7 mouse cellular contexts compared by ENCODE assay signal in genomic region chr12:117327086-117327485, GRCm38 (mm10).
DNase-seq lines count a peak whose midpoint lies in the region; ATAC-seq and TF ChIP-seq lines count a peak whose summit lies in the region.
"Not testable (repeated sequence)": the region's sequence is repeated elsewhere in the genome, so short reads cannot be mapped to it uniquely, and the experiment has no call there.

No protein-coding gene starts in this region.

- not testable (repeated sequence) for DNase-seq in CH12.LX (ENCODE audit: extremely low read depth); left cerebral cortex, adult 2 months (ENCODE audit: extremely low spot score in 1 of 2, low spot score in 2 of 2); midbrain, embryonic 11.5 days (ENCODE audit: low spot score, missing footprints); neural tube, embryonic 11.5 days (ENCODE audit: low spot score)

- not testable (repeated sequence) for H3K27me3 ChIP-seq in CH12.LX (replicated peaks); forebrain, embryonic 15.5 days; hindbrain, embryonic 16.5 days (replicated peaks; ENCODE audit: control insufficient read depth, insufficient read depth, low read length); midbrain, embryonic 11.5 days (ENCODE audit: control insufficient read depth, insufficient read depth, low read length); neural tube, embryonic 11.5 days (ENCODE audit: control insufficient read depth, insufficient read depth, low read length)

- in situ Hi-C loops in CH12.LX (cut with MboI; ENCODE audit: low pct_ligation_motif_present, low pct_unique_long_range_greater_than_20kb, low sequenced_read_pairs) = not testable (repeated sequence)

- H3K79me2 ChIP-seq in CH12.LX (replicated peaks; ENCODE audit: control insufficient read depth, extremely low read depth, insufficient read depth, poor library complexity, severe bottlenecking) = not testable (repeated sequence)

- peak in 1 of 2 experiments; percentile 24; a peak in 1 of 4 replicates for TF ChIP-seq CTCF in CH12.LX (conservative IDR thresholded peaks at IDR 0.05 in 1 of 2, IDR thresholded peaks at IDR 0.05 in 1 of 2; ENCODE audit: low read depth in 2 of 2, low read length in 2 of 2)
- TF ChIP-seq CTCF in left cerebral cortex, adult 2 months (IDR thresholded peaks at IDR 0.05) = peak; percentile 36

- TF ChIP-seq POLR2A in CH12.LX (IDR thresholded peaks at IDR 0.05; ENCODE audit: low read depth, low read length) = not testable (repeated sequence)

- not testable (repeated sequence) for H3K9ac ChIP-seq in CH12.LX (ENCODE audit: insufficient read depth, low read depth); forebrain, embryonic 15.5 days (replicated peaks); hindbrain, embryonic 16.5 days (ENCODE audit: low read depth, low read length); neural tube, embryonic 11.5 days (ENCODE audit: low read length)
- 0 out of 2 replicates have a peak overlapping the region, but pooled peaks have one; percentile 1 for H3K9ac ChIP-seq in midbrain, embryonic 11.5 days (ENCODE audit: low read length)

- H3K4me1 ChIP-seq in CH12.LX (ENCODE audit: control insufficient read depth in 1 of 2, insufficient read depth in 2 of 2); forebrain, embryonic 15.5 days; hindbrain, embryonic 16.5 days (ENCODE audit: control insufficient read depth, insufficient read depth, low read depth, low read length); midbrain, embryonic 11.5 days (ENCODE audit: control insufficient read depth, insufficient read depth, low read length); neural tube, embryonic 11.5 days (ENCODE audit: control insufficient read depth, insufficient read depth, low read length): not testable (repeated sequence)

- intact Hi-C loops in left cerebral cortex, adult 2 months (cut with DNase I) = loop anchor here (5.0 kb wide), 1 partner anchor 195 kb away; no protein-coding TSS in a partner anchor

- not testable (repeated sequence) for TF ChIP-seq EP300 in CH12.LX (IDR thresholded peaks at IDR 0.05; ENCODE audit: low read length)

- H3K4me2 ChIP-seq in CH12.LX (ENCODE audit: insufficient read depth, low read depth, poor library complexity, severe bottlenecking); forebrain, embryonic 15.5 days (replicated peaks); hindbrain, embryonic 16.5 days (ENCODE audit: low read length); midbrain, embryonic 11.5 days; neural tube, embryonic 11.5 days (ENCODE audit: low read depth): not testable (repeated sequence)

- not testable (repeated sequence) for H3K4me3 ChIP-seq in CH12.LX (replicated peaks in 1 of 3; ENCODE audit: low read depth in 2 of 3, low read length in 2 of 3, poor library complexity in 1 of 3); forebrain, embryonic 15.5 days; hindbrain, embryonic 16.5 days (ENCODE audit: low read length); left cerebral cortex, adult 2 months; midbrain, embryonic 11.5 days (ENCODE audit: low read depth, low read length); neural tube, embryonic 11.5 days (ENCODE audit: low read depth, low read length)

- H3K9me3 ChIP-seq in CH12.LX (replicated peaks; ENCODE audit: low read length); forebrain, embryonic 15.5 days; hindbrain, embryonic 16.5 days (ENCODE audit: control insufficient read depth, low read length); midbrain, embryonic 11.5 days (ENCODE audit: control insufficient read depth, low read length); neural tube, embryonic 11.5 days (ENCODE audit: control insufficient read depth, low read length): not testable (repeated sequence)

- not testable (repeated sequence) for H3K27ac ChIP-seq in CH12.LX (ENCODE audit: insufficient read depth, low read depth); forebrain, embryonic 15.5 days (replicated peaks); hindbrain, embryonic 16.5 days (ENCODE audit: low read depth, low read length); left cerebral cortex, adult 2 months; midbrain, embryonic 11.5 days (ENCODE audit: low read depth, low read length); neural tube, embryonic 11.5 days (ENCODE audit: low read depth, low read length)

- 58% methylated on average over 5 of the region's 5 CpGs for WGBS in forebrain, embryonic 15.5 days
- 47% methylated on average over 4 of the region's 5 CpGs for WGBS in hindbrain, embryonic 16.5 days
- 47% methylated on average over 5 of the region's 5 CpGs for WGBS in midbrain, embryonic 11.5 days
- 62% methylated on average over 5 of the region's 5 CpGs for WGBS in neural tube, embryonic 11.5 days

- dilution Hi-C loops in CH12.LX (cut with MboI; ENCODE audit: extremely low pct_ligation_motif_present, extremely low pct_unique_long_range_greater_than_20kb, low sequenced_read_pairs) = not testable (repeated sequence)

- peak; percentile 78 for ATAC-seq in forebrain, embryonic 15.5 days (replicated peaks)
- peak; percentile 46 to 61; a peak in 2 of 4 replicates for ATAC-seq in hematopoietic stem cell, adult 5-6 weeks (replicated peaks in 1 of 2; ENCODE audit: insufficient read depth in 1 of 2, low FRiP score in 2 of 2, low TSS enrichment in 1 of 2, low read depth in 1 of 2, poor library complexity in 2 of 2, severe bottlenecking in 2 of 2)
- ATAC-seq in hindbrain, embryonic 16.5 days = peak; percentile 90
- peak; percentile 72 for ATAC-seq in midbrain, embryonic 11.5 days (ENCODE audit: low FRiP score)
- peak; percentile 53; the same call in 1 of the 2 replicates for ATAC-seq in neural tube, embryonic 11.5 days (ENCODE audit: insufficient read depth, low FRiP score, low TSS enrichment)

- H3K36me3 ChIP-seq in CH12.LX (replicated peaks in 1 of 2; ENCODE audit: control insufficient read depth in 1 of 2, insufficient read depth in 1 of 2, low read length in 1 of 2); forebrain, embryonic 15.5 days; hindbrain, embryonic 16.5 days (ENCODE audit: control insufficient read depth, insufficient read depth, low read length); midbrain, embryonic 11.5 days (ENCODE audit: control insufficient read depth, insufficient read depth, low read length); neural tube, embryonic 11.5 days (ENCODE audit: control insufficient read depth, insufficient read depth, low read length): not testable (repeated sequence)

- TF ChIP-seq RAD21 in CH12.LX (IDR thresholded peaks at IDR 0.05; ENCODE audit: low read depth, low read length) = peak; percentile 31

TF ChIP-seq in CH12.LX, 34 proteins besides CTCF, POLR2A, EP300 and RAD21:
- peak; percentile 11; the same call in 1 of the 2 replicates for TF ChIP-seq SMC3 (IDR thresholded peaks at IDR 0.05; ENCODE audit: low read depth, low read length)
